Mouse (Mus musculus): Measurements from ENCODE around the gene Rhot2.

Rhot2 gene

DNA sequence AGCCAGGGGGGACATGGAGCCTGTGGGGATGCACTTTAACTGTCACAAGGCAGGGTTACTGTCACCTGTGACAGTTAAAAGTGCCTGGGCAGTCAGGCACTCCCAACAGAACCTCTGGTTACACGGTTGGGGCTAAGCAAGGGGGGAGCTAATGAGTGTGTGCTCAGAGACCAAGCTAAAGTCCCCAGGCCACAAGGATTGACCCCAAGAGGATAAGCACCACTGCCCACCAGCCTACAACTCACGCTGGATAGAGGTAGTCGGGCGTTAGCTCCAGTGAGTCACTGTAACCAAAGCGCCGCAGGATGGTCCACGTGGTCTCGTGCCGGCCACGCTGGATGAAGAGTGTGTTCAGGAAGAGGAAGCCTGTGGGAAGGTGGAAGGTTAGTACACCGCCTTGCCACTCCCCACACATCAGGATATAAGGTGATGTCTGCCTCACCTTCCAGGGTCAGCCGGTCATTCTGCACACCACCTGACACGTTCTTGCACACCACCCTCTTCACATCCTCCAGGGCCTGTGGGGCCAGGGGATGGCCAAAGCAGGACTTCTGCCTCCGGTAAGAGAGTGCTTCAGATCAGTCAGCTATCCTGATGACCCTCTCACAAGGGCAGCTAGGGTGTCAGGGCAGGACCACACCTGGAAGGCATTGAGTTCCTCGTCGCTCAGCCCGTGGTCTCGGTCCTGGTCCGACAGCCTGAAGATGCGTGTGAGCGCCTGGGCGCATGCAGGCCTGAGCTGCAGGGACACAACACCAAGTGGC, 3.4 kb downstream of the Rhot2 start, which contains the start of gene Gm20683:
Gene Gm20683, minus strand, starts transcription at position 647 of the 764 bp plus-strand sequence.
- no peak for DNase-seq (ENCODE audit: low read depth, low spot score)

DNA sequence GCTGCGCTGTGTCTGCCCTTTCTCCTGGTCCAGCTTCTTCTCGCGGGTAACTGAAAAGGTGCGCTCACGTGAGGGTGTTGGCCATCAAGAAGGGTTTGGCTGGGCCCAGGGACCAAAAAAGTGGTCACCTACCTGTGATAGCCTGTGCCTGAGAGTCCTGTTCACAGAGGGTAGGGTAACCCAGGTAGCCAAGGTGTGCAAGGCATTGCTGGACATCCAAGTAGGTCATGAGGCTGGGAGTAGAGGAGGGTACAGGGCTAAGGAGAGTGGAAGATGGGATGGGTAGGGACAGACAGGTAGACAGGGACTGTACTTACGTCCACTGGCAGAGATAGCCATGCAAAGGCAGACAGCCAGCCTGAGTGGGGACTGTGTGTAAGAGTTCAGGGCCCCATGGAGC, 4.1 kb downstream of the Rhot2 start:
- DNase-seq (ENCODE audit: low read depth, low spot score), result no peak

DNA sequence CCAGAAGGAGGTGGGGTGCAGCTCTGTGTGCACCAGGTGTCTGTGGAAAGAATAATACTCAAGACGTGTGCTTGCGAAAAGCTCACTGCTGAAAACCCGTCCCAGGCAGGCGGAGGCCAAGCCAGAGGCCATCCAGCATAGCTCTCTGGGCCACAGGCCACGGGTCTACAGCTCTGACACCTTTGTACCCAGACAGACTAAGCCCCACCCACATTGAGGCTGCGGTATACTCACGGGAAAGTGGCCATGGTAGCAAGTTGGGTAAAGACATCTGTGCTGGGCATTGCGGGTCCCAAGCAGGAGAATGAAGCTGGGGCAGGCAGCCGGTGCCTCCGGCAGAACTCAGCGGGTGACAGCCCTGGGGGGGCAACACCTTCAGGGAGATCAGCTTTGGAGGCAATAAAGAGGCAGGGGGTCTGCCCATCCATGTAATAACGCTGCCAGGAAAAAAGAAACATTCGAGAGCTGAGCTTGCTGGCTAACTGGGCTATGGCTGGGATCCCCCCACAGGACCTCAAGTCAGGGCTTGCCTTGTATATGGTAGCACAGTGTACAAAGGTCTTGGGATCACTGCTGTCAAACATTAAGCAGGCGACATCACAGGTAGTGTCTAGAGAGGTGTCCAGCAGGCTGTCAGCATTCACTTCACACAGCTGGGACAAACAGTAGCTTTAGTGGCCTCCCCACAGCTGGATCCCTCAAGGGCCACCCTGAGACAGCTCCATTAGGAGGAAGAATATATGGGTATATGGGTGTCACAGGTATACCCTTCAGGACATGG, 5.0 kb downstream of the Rhot2 start:
- no peak for DNase-seq (ENCODE audit: low read depth, low spot score)

DNA sequence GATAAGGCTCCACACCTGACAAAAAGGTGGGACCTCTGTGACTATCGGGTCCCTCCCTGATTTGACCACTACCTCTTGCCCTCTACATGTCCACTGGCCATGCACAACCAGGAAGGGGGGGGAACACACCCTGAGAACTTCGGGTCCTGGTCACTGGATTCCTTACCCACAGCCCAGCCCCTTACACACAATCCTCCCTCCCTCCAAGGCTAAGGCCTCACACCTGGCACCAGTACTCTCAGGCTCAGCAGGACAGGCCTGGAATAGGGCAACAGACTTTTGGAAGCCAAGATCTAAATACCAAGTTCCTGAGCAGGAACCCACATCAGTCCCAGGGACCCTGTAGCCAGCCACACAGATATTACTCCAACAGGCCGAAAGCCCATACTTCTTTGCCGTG, 5.7 kb downstream of the Rhot2 start:
- DNase-seq (ENCODE audit: low read depth, low spot score), result no peak

DNA sequence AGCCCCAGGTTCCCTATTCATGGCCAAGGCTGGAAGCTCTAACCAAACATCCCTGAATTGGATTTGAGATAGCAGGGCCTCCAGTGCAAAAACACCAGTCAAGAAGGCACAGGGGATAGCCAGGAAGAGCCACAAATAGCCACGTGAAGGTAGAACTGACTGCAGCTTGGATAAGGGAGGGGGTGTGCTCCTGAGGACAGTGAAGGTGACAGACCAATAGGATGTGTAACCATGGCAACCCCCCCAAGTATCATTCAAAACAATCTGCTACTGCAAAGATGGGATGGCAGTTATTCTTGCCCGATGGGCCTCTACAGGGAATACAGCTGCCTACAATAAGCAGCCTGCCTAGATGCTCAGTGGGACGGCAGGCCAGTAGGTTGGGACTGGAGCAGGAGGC, 7.1 kb downstream of the Rhot2 start:
- no peak for DNase-seq (ENCODE audit: low read depth, low spot score)

DNA sequence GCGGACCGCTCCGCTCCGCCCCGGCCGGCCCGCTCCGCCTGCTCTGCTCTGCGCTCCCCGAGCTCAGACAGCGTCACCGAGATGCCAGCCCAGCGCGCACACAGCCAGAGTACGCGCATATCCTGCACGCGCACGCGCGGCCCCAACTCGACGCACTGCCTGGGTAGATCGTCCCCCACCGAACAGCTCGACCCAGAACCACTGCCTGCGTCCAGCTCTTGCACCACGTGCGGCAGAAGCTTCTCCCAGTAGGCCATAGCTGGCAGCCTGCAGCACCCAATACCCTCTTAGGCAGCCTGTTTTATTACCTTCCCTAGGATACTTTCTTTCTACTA, 7.6 kb downstream of the Rhot2 start, which contains the start of gene Rhbdl1:
Gene Rhbdl1, minus strand, starts transcription at position 220 of the 335 bp plus-strand sequence.
- no peak for DNase-seq (ENCODE audit: low read depth, low spot score)

DNA sequence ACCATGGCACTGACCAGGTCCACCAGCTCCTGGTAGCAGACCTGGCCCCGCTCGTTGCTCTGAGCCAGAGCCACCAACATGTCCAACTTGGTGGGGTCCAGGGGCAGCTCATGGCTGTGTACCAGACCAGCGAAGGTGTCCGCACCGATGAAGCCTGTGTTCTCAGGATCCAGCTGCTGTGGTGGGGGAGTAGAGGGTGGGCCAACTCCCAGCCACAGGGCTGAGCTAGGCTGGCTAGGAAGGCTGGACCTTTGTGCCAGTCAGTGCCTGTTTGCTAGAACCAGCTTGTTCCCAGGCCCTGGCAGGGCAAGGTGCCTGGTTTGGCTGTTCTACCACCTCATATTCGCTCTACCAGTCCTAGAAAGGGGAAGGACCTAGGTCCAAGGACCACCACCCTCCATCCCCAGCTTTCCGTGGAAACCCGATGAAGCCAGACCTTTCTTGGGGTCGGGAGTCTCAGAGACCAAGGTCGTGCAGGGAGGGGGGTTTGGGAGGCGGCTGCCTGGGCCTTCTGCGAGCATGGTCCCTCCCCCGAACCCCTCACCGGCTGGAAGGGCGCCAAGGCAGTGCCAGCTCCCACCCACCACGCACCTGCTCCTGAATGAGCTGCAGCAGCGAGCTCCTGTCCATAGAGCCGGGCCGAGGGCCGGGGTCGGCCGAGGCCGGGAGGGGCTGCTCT, 8.1 kb downstream of the Rhot2 start:
- no peak for DNase-seq (ENCODE audit: low read depth, low spot score)

DNA sequence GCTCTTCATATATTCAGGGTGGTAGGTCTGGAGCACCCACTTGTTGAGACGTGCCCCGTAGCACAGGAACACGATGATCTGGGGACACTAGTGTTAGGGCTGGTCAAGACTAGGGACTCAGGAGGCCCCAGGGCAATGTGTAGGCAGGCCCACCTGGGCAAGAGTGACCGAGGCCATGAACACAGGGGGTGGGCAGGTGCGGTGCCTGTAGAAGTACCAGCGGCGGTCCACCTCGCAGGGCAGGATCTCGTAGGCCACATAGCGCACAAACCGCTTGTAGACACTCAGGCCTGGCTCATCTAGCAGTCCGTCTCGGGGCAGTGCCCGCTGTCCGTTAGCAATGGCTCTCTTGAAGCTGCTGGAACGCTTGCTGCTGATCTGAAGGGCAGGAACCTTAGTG, 8.8 kb downstream of the Rhot2 start:
- no peak for DNase-seq (ENCODE audit: low read depth, low spot score)

DNA sequence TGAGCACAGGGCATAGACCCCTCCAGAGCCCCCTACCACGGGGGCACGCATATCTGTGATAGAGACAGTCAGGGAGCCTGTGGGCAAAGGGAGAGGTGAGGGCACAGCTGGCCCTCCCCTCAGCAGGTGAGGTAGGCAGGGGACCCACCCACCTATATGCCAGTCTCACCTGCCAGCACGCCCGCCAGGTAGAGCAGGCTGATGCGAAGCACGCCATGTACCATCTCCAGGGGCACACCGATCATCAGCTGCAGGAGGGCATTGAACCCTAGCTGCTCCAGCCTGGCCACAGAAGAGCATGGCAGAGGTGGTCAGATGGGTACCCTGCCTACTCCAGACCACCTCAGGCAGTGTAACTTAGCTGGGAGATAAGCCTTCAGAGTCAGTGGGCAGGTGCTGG, 9.3 kb downstream of the Rhot2 start:
- DNase-seq (ENCODE audit: low read depth, low spot score), result no peak

DNA sequence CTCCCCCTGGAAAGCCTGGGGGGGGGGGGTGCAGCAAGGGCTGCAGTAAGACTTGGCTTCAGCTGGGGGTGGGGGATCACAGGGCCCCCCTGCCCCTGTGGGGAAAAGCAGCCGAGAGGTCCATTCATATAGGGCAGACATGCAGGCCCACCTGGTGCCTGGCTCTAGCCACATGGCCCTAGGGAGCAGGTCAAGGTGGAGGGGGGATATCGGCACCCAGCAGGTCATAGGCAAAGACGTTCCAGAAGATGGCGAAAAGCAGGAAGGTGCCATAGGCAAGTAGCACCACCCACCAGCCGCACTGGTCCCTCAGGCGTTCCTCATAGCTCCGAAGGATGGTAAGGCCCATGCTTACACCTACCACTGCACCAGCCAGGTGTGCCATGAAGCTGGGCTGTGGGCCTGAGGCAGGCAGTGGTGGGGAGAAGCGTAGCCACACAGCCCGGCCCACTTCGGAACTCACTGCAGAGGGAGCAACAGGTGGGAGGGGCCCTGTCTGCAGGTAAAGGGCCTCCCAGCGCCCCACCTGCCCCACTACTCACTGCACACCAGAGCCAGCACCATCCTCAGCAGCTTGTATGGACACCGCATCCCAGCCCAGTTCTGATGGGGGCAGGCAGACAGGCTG, 9.9 kb downstream of the Rhot2 start:
- DNase-seq (ENCODE audit: low read depth, low spot score), result no peak

DNA sequence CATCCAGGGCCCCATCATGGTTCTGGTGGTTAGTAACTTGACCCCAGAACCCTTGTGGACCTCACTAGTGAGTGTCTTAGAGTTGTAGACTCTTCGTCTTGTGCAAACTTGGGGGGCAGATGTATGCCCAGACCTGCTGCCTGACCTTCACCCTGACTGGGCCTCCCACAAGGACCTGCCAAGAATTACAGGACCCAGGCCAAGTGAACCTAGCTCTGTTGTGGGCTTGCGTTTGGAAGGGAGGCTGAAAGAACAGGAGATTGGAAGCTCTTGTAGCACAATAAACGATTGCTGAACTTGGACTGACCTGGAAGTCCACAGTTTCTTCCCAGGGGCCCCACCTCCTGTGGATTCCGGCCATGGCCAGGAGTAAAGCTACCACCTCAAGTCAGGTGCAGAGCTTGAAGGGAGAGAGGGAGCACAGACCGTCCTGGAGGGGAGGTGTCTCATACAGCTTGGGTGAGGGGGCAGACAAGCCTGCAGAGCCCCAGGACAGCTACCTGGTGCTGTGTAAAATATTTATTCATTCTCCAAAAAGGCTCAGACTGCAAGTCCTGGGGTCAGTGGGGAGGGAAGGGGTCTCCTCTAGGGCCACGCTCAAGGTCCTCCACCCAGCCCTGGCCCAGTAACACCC, 10.6 kb downstream of the Rhot2 start:
- DNase-seq (ENCODE audit: low read depth, low spot score), result peak; percentile 37

DNA sequence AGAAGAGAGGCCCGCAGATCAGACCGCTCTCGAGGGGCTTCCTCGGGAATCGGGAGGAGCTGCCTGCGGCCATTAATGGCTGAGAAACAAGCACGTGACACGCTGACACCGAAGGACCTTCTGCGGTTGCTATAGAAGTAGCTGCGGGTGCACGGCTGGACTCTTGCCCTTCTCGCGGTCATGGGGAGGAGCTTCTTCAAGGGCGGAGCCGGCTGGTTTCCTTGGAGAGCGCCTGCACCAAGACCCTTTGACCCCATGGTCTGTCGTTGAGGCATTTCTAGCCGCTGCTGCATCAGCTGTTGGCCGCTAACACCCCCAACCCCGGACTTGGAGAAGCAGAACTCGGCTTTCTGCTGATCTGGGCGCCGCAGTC, 11.4 kb downstream of the Rhot2 start, which contains the start of gene Stub1:
Gene Stub1, minus strand, starts transcription at position 114 of the 373 bp plus-strand sequence.
- DNase-seq (ENCODE audit: low read depth, low spot score), result peak; percentile 97

DNA sequence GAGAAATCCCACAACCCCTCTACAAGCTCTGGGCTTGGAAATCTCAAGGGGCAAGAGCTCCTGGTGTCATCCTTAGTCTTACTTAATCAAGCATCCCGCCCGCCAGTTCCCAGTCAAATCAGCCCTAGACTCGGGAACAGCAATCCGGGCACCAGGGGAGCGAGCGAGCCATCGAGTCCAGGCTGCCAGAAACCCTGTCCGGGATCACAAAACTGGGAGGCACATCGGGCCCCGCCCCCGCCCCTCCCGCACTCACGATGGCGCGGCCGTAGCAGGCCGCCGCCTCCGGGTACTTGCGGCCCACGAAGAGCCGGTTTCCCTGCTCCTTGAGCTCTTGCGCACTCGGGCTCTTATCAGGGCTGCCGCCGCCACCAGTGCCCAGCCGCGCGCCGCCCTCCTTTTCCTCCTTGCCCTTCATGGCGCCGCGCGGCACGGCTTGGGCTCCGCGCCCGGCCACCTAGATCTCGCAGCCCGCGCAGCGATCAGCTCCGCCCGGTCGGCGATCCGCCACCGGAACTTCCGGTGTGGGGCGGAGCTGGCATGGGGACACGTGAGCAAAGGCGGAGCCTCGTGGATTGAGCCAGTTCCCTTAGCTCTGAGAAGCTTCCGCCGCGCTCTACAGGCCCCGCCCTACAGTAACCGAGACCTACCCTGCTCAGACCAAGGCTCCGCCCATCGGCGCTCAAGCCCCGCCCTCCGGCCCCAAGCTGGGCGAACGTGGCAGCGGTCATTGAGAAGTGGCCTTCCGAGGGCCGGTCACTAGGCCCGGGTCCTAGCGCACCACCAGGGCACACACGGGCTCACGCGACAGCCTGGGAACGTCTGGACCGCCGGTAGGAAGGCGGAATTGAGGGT, 12.0 kb downstream of the Rhot2 start:
- DNase-seq (ENCODE audit: low read depth, low spot score), result peak; percentile 100

DNA sequence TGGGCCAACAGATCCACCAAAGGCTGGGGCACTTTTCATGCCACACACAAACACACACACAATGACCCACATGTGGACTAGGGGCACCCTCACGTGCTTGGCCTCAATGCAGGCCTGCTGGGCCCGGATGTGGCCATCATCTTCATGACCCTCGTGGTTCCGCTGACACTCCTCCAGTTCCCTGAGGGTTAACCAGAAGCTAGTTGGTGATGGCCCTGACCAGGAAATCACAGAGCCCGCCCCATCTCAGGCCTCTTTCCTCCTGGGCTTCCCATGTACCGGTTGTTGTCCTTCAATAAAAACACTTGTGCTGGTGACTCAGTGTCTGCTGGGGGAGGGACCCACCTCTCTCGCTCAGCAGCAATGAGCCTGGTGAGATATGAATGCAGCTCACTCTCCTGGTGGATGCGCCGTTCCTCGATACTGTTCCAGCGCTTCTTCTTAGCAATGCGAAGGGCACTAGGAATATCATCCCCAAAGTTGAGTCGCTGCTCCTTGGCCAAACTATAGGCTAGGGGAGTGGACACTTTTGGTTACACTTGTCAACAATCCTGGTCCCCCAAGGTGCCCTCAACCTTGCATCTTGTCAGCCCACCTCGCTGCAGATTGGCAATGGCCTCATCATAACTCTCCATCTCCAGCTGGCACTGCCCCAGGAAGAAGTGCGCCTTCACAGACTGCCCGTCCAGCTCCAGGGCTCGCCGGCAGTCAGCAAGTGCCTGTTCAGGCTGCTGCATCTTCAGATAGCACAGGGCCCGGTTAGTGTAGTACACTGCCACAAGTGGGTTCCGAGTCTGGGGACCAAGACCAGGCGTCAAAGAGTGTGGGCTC, 13.0 kb downstream of the Rhot2 start:
- DNase-seq (ENCODE audit: low read depth, low spot score), result peak; percentile 69

DNA sequence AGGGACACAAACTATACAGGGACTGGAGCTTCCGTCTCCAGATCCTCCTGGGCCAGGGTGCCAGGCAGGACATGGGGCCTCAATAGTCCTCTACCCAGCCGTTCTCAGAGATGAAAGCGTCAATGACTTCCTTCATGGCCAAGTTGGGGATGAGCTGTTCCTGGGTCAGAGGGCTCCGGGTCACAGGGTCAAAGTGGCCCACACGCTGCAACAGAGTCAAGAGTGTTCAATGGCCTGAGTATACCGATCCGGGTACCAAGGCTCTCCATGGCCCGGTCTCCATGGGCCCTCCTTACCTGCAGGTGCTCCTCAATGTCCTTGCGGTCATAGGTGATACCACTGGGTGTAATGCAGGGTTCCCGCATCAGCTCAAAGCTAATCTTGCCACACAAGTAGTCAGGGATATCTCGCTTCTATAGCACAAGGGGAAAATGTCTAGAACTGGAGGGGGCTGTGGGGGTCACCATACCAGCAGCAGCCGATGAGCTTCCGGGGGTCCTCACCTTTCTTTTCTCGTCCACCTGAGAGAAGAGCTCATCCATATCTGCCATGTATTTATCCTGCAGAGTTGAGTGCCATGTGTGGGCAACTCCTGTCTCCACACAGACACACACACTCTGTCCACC, 13.7 kb downstream of the Rhot2 start:
- no peak for DNase-seq (ENCODE audit: low read depth, low spot score)

DNA sequence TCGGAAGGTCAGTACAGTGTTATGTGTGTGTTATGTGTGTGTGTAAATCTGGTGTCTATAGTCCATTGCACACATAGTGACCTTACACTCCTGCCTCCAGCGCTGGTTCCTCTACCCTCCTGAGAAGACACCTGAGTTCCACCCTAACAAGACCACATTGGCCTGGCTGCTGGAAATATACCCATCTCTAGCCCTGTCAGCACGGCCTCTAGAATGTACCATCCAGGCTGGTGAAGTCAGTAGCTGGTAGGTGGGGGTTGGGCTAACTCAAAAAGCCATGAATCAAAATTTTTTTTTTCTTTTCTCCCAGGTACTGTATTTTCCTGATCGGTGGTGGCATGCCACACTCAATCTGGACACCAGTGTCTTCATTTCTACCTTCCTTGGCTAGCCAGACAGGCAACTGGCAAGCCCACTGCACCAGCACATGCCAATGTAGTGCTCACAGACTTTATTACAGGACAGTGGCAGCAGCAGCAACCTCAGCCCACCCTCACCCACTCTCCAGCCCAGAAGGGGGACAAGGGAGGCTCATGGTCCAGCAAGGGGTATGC, 14.4 kb downstream of the Rhot2 start:
- DNase-seq (ENCODE audit: low read depth, low spot score), result no peak

DNA sequence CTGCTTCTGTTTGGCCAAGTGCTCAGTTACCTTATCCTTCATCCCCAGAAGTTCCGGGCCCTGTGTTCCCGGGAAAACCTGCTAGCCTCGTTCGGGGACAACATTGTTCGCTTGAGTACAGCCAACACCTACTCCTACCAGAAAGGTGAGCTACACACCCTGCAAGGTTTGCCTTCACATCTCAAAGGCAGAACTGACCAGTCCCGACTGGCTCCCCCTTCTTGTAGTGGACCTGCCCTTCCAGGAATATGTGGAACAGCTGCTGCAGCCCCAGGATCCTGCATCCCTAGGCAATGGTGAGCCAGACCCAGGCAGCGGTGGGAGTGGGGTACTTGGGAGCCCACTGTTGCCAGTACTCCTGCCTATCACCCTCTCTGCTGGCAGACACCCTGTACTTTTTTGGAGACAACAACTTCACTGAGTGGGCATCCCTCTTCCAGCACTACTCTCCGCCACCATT, 15.1 kb downstream of the Rhot2 start:
- DNase-seq (ENCODE audit: low read depth, low spot score), result no peak

DNA sequence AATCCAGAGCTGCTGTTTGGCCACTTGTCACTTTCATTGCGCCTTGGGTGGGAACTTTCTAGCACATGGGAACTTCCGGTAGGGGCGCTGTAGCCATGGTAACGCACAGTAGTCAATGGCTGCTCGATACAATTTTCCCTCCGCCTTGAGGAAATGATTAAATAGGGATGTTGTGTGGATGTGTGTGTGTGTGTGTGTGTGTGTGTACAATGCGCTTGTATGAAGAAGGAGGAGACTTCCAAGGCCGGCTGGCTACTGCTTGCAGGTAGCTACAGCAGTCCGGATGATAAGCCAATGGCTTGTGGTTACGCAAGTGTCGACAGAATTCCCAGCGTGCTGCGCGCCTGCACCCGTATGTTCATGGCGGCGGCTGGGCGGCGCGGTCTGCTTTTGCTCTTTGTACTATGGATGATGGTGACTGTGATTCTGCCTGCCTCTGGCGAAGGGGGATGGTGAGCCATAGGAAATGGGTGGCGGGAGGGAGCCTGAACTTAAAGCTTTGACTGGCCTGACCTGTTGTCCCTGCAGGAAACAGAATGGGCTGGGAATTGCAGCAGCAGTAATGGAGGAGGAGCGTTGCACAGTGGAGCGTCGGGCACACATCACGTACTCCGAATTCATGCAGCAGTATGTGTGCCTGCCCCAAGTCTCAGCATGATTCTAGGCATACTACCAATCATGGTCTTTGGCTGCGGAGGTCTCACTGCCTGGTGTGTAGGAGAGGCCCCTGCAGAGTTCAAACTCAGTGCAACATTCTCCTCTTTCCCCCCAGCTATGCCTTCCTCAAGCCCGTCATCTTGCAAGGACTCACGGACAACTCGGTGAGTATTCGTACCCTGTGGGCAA, 15.7 kb downstream of the Rhot2 start, which contains the start of gene Jmjd8:
Gene Jmjd8, plus strand, starts transcription at position 156 of the 846 bp plus-strand sequence.
- DNase-seq (ENCODE audit: low read depth, low spot score), result peak; percentile 68

Data from 3T3-L1 (cell line).